Mouse (Mus musculus) myocyte (in vitro differentiated cells): ENCODE results near the gene Toe1. TPM values are rescaled to one million over a fixed set of nuclear protein-coding genes. Genes with fewer than 3 reads are reported as not detected.
A peak's percentile ranks its signal among the peaks of the same experiment; 100 is the strongest.

Experiments used
- H3K27me3 ChIP-seq: one replicate; pipeline ENCODE4 v1.6.1; 2011; ENCODE audit not compliant: control insufficient read depth, insufficient read depth, insufficient read length
- H3K36me3 ChIP-seq: one replicate; pipeline ENCODE4 v1.6.1; 2011; ENCODE audit not compliant: control insufficient read depth, insufficient read depth
- H3K4me2 ChIP-seq: one replicate; pipeline ENCODE4 v1.6.1; 2011; ENCODE audit warnings: low read depth, control low read depth
- H3K4me3 ChIP-seq: one replicate; pipeline ENCODE4 v1.5.1; 2011; ENCODE audit warnings: mild to moderate bottlenecking, control low read depth, moderate library complexity
- H3K79me2 ChIP-seq: one replicate; pipeline ENCODE4 v1.6.1; 2011; ENCODE audit not compliant: control insufficient read depth, insufficient read depth
- H3ac ChIP-seq: one replicate; pipeline ENCODE4 v1.6.1; 2011; ENCODE audit not compliant: control insufficient read depth, insufficient read length
- CEBPB ChIP-seq: IDR thresholded peaks from 2 replicates; pipeline ENCODE4 v1.6.1; 2011; ENCODE audit warnings: mild to moderate bottlenecking, moderate library complexity; ENCODE audit not compliant: poor library complexity, insufficient read depth, severe bottlenecking
- E2F4 ChIP-seq: IDR thresholded peaks from one replicate; pipeline ENCODE4 v1.6.1; 2011; ENCODE audit warnings: mild to moderate bottlenecking, control low read depth, moderate library complexity; ENCODE audit not compliant: insufficient read depth
- MAX ChIP-seq: IDR thresholded peaks from one replicate; pipeline ENCODE4 v1.6.1; 2011; ENCODE audit warnings: low read depth, mild to moderate bottlenecking, control low read depth
- MYOD1 ChIP-seq, 3 experiments: IDR thresholded peaks; one replicate each; pipeline ENCODE4 v1.6.1; 2011; ENCODE audit warnings: control low read depth in 2 of 3, low read depth in 2 of 3, mild to moderate bottlenecking in 2 of 3, moderate library complexity in 1 of 3; ENCODE audit not compliant: insufficient read length in 2 of 3, control insufficient read depth in 1 of 3
- MYOG ChIP-seq, 3 experiments: IDR thresholded peaks; one replicate each; pipeline ENCODE4 v1.6.1; 2011; ENCODE audit warnings: control low read depth in 2 of 3, low read depth in 2 of 3, mild to moderate bottlenecking in 2 of 3; ENCODE audit not compliant: insufficient read length in 2 of 3, control insufficient read depth in 1 of 3, insufficient read depth in 1 of 3
- POLR2A ChIP-seq: IDR thresholded peaks from one replicate; pipeline ENCODE4 v1.6.1; 2011; ENCODE audit warnings: low read depth, mild to moderate bottlenecking, control low read depth, moderate library complexity; ENCODE audit not compliant: insufficient read length
- POLR2AphosphoS2 ChIP-seq: IDR thresholded peaks from one replicate; pipeline ENCODE4 v1.6.1; 2011; ENCODE audit warnings: low read depth, control low read depth; ENCODE audit not compliant: insufficient read length
- REST ChIP-seq: IDR thresholded peaks from one replicate; pipeline ENCODE4 v1.6.1; 2011; ENCODE audit warnings: mild to moderate bottlenecking, control low read depth, moderate library complexity; ENCODE audit not compliant: insufficient read depth, insufficient read length
- SRF ChIP-seq: IDR thresholded peaks from one replicate; pipeline ENCODE4 v1.6.1; 2011; ENCODE audit warnings: low read depth; ENCODE audit not compliant: control insufficient read depth, insufficient read length
- TCF12 ChIP-seq: IDR thresholded peaks from one replicate; pipeline ENCODE4 v1.6.1; 2011; ENCODE audit warnings: mild to moderate bottlenecking, control low read depth; ENCODE audit not compliant: poor library complexity, insufficient read depth, severe bottlenecking
- TCF3 ChIP-seq: IDR thresholded peaks from one replicate; pipeline ENCODE4 v1.6.1; 2011; ENCODE audit warnings: low read depth, control low read depth; ENCODE audit not compliant: insufficient read length
- USF1 ChIP-seq: IDR thresholded peaks from one replicate; pipeline ENCODE4 v1.6.1; 2011; ENCODE audit warnings: low read depth, mild to moderate bottlenecking, control low read depth, moderate library complexity
- polyA plus RNA-seq: library from polyadenylated mRNA; unstranded; fragments of >200 nt; fragmentation: generic; extraction: Trizol; gene quantifications from one replicate; pipeline ENCODE4 v1.2.1, GENCODE M21; 2012; ENCODE audit warnings: missing spikeins

Gene Toe1
- polyA plus RNA-seq = 15.4 TPM

DNA sequence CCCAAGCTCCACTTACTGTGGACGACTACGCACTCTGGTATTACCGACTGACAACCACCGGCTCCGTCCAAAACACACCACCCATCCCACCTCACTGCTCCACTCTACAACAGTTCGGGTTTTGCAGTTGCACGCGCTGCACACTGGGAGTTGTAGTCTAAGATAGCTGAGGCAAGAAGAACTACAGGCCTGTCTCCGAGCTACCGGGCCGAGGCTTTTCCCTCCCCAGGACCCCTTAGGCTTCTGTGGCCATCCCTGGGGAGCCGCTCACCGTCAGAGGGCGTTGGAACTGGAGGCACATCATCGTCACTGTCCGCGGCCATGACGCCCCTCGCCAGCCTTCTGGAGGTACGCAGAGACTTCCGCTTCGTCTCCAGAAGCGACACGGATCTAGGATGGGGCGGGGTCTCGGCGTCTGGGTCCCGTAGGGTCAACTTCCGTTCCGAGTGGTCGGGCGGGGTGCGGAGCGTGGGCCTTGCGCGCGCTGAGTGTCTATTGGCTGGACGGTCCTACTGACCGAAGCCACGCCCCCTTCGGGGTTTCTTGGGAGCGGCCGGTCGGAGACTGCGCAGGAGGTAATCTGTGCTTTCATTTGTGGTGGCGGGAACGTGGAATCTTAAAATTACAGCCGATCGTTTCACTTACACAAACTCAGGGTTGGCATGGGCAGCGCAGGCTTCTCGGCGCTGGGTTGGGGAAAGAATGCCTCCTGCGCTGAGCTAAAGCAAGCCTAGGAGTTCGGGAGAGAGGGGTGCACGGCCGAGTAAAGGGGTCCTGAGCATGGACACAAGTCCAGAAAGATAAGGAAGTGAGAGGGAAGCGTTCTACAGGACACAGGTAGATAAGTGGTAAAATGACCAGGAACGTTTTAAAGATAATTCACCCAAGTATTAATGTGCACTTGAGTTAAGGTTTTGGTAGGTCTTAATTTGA lies at the start of gene Toe1, which contains the start of gene Mutyh:
Gene Toe1 (minus strand): TSS at position 444 of the 933 bp plus-strand sequence.
Gene Mutyh (plus strand): TSS at position 527 of the 933 bp plus-strand sequence.
- Histone ChIP-seq H3K4me2 (peak within 1 kb of the TSS; percentile 95), H3K4me3 (peak within 1 kb of the TSS; percentile 83), H3K27me3 (no peaks in the 10 kb centered on the region), H3ac (peak within 1 kb of the TSS; percentile 53), H3K79me2 (peaks cover 22% of the 10 kb centered on the region), H3K36me3 (peaks cover 19% of the 10 kb centered on the region)
- peak; percentile 86 for TF ChIP-seq E2F4
- no peak for TF ChIP-seq REST
- TF ChIP-seq MYOD1 (IDR thresholded peaks at IDR 0.05; ENCODE audit: control insufficient read depth in 1 of 3, insufficient read length in 2 of 3, low read depth in 2 of 3) = no peak
- TF ChIP-seq MYOG (IDR thresholded peaks at IDR 0.05; ENCODE audit: control insufficient read depth in 1 of 3, insufficient read depth in 1 of 3, insufficient read length in 2 of 3, low read depth in 2 of 3) = peak in 1 of 3 experiments; percentile 6
- peak; percentile 87 for TF ChIP-seq POLR2A
- no peak for TF ChIP-seq USF1
- no peak for TF ChIP-seq TCF12
- no peak for TF ChIP-seq CEBPB
- TF ChIP-seq TCF3 = no peak
- TF ChIP-seq POLR2AphosphoS2 = peak; percentile 92
- no peak for TF ChIP-seq MAX
- TF ChIP-seq SRF = no peak

GRCm38 (mm10) chr4:116857203-116857602 lies 49.8 kb upstream of the Toe1 start:
- no peaks in the 10 kb centered on the region for H3K79me2 ChIP-seq
- TF ChIP-seq MAX (no peak), TCF12 (no peak), E2F4 (no peak), SRF (no peak), CEBPB (no peak), POLR2A (no peak), TCF3 (no peak), MYOD1 (IDR thresholded peaks at IDR 0.05; ENCODE audit: control insufficient read depth in 1 of 3, insufficient read length in 2 of 3, low read depth in 2 of 3) (no peak), POLR2AphosphoS2 (no peak), MYOG (IDR thresholded peaks at IDR 0.05; ENCODE audit: control insufficient read depth in 1 of 3, insufficient read depth in 1 of 3, insufficient read length in 2 of 3, low read depth in 2 of 3) (no peak), REST (no peak), USF1 (no peak)
- no peak overlapping the region for H3K4me3 ChIP-seq
- H3K36me3 ChIP-seq = no peaks in the 10 kb centered on the region
- H3ac ChIP-seq = no peak overlapping the region
- peaks cover 42% of the 10 kb centered on the region for H3K27me3 ChIP-seq
- no peak overlapping the region for H3K4me2 ChIP-seq

GRCm38 (mm10) chr4:116854286-116854685 lies 46.8 kb upstream of the Toe1 start:
- TF ChIP-seq MYOG (IDR thresholded peaks at IDR 0.05; ENCODE audit: control insufficient read depth in 1 of 3, insufficient read depth in 1 of 3, insufficient read length in 2 of 3, low read depth in 2 of 3) (no peak), POLR2A (no peak), REST (no peak), MYOD1 (IDR thresholded peaks at IDR 0.05; ENCODE audit: control insufficient read depth in 1 of 3, insufficient read length in 2 of 3, low read depth in 2 of 3) (no peak), E2F4 (no peak), CEBPB (no peak), MAX (no peak), USF1 (no peak), TCF12 (no peak)
- Histone ChIP-seq H3K79me2 (no peaks in the 10 kb centered on the region), H3K36me3 (no peaks in the 10 kb centered on the region), H3ac (no peak overlapping the region), H3K27me3 (peaks cover 44% of the 10 kb centered on the region), H3K4me2 (no peak overlapping the region), H3K4me3 (no peak overlapping the region)

DNA sequence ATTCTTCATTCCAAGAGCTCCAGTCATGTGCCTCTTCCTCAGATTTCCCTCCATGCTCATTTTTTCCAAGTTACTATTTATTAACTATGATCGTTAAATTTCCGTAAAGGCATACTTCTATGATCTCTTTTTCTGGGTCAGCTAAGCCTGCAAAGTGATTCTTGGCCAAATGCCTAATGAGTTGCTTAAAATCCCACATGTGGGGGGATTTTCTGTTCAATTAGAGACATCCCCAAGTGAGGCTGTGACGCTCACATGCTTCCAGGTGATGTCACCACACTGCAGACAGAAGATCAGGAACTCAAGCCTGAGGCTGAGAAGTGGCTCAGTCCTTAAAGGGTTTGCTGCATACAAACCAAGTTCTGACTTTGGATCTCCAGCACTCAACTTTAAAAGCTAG lies 42.5 kb upstream of the Toe1 start:
- TF ChIP-seq REST (no peak), MYOG (IDR thresholded peaks at IDR 0.05; ENCODE audit: control insufficient read depth in 1 of 3, insufficient read depth in 1 of 3, insufficient read length in 2 of 3, low read depth in 2 of 3) (no peak), POLR2AphosphoS2 (no peak), POLR2A (no peak), SRF (no peak), CEBPB (no peak), TCF12 (no peak), USF1 (no peak), TCF3 (no peak), E2F4 (no peak), MYOD1 (IDR thresholded peaks at IDR 0.05; ENCODE audit: control insufficient read depth in 1 of 3, insufficient read length in 2 of 3, low read depth in 2 of 3) (no peak), MAX (no peak)
- no peak overlapping the region for H3ac ChIP-seq
- no peak overlapping the region for H3K4me3 ChIP-seq
- H3K79me2 ChIP-seq = no peaks in the 10 kb centered on the region
- H3K27me3 ChIP-seq = peaks cover 43% of the 10 kb centered on the region
- H3K36me3 ChIP-seq = no peaks in the 10 kb centered on the region
- H3K4me2 ChIP-seq = no peak overlapping the region
